Mouse (Mus musculus): ENCODE results near the gene Ifna5. TPM values are rescaled to one million over a fixed set of nuclear protein-coding genes. Genes with fewer than 3 reads are reported as not detected.
A peak's percentile ranks its signal among the peaks of the same experiment; 100 is the strongest.
"Not testable (repeated sequence)": the region's sequence is repeated elsewhere in the genome, so short reads cannot be mapped to it uniquely, and the experiment has no call there.

Gene Ifna5
- polyA plus RNA-seq (2017; shearing (Covaris generic)), result not detected

- ATAC-seq, result not testable (repeated sequence)
These were observed at the start of gene Ifna5 for GRCm38 (mm10) chr4:88835225-88835624. Gene Ifna5, plus strand, starts transcription at chr4:88835525.

- not testable (repeated sequence) for ATAC-seq
These were observed 46.9 kb upstream of the Ifna5 start, which contains the start of gene Gm13277 for GRCm38 (mm10) chr4:88788402-88788801. Gene Gm13277, plus strand, starts transcription at chr4:88788632.

GRCm38 (mm10) chr4:88791250-88791649 lies 44.1 kb upstream of the Ifna5 start, which contains the start of gene Gm13278:
Gene Gm13278, plus strand, starts transcription at chr4:88791550.
- ATAC-seq, result not testable (repeated sequence)

- ATAC-seq, result not testable (repeated sequence)
These were observed 41.2 kb upstream of the Ifna5 start, which contains the start of gene Gm13275 for GRCm38 (mm10) chr4:88793936-88794675. Gene Gm13275, plus strand, starts transcription at chr4:88794487.

GRCm38 (mm10) chr4:88797097-88797496 lies 38.2 kb upstream of the Ifna5 start, which contains the start of gene Gm13279:
Gene Gm13279, plus strand, starts transcription at chr4:88797397.
- not testable (repeated sequence) for ATAC-seq

- ATAC-seq, result not testable (repeated sequence)
These were observed 36.0 kb upstream of the Ifna5 start, which contains the start of gene Gm13285 for GRCm38 (mm10) chr4:88799365-88799764. Gene Gm13285, plus strand, starts transcription at chr4:88799665.

- ATAC-seq, result not testable (repeated sequence)
These were observed 32.4 kb upstream of the Ifna5 start, which contains the start of gene Gm13287 for GRCm38 (mm10) chr4:88802954-88803353. Gene Gm13287, plus strand, starts transcription at chr4:88803254.

GRCm38 (mm10) chr4:88805231-88805630 lies 30.1 kb upstream of the Ifna5 start, which contains the start of gene Gm13288:
Gene Gm13288, plus strand, starts transcription at chr4:88805531.
- ATAC-seq, result not testable (repeated sequence)

GRCm38 (mm10) chr4:88805761-88806160 lies 29.6 kb upstream of the Ifna5 start:
- not testable (repeated sequence) for ATAC-seq

- no peak for ATAC-seq
These were observed 19.4 kb upstream of the Ifna5 start, which contains the start of gene Ifna7 for GRCm38 (mm10) chr4:88815928-88816327. Gene Ifna7, plus strand, starts transcription at chr4:88816228.

- no peak for ATAC-seq
These were observed 15.7 kb upstream of the Ifna5 start, which contains the start of gene Ifna11 for GRCm38 (mm10) chr4:88819659-88820058. Gene Ifna11, plus strand, starts transcription at chr4:88819959.

- peak; percentile 49 for ATAC-seq
These were observed 12.3 kb upstream of the Ifna5 start for GRCm38 (mm10) chr4:88822995-88823394.

GRCm38 (mm10) chr4:88827116-88827515 lies 8.2 kb upstream of the Ifna5 start, which contains the start of gene Ifna6:
Gene Ifna6, plus strand, starts transcription at chr4:88827416.
- not testable (repeated sequence) for ATAC-seq

- ATAC-seq, result peak; percentile 63
These were observed 4.8 kb upstream of the Ifna5 start for GRCm38 (mm10) chr4:88830523-88830922.

- ATAC-seq, result peak; percentile 76
These were observed 3.5 kb downstream of the Ifna5 start for GRCm38 (mm10) chr4:88838828-88839227.

GRCm38 (mm10) chr4:88840058-88840457 lies 4.7 kb downstream of the Ifna5 start:
- no peak for ATAC-seq

- ATAC-seq, result no peak
These were observed 6.2 kb downstream of the Ifna5 start, which contains the start of gene Ifna4 for GRCm38 (mm10) chr4:88841438-88841911. Gene Ifna4, plus strand, starts transcription at chr4:88841861.

- peak; percentile 52 for ATAC-seq
These were observed 10.0 kb downstream of the Ifna5 start for GRCm38 (mm10) chr4:88845334-88845733.

- ATAC-seq, result no peak
These were observed 14.4 kb downstream of the Ifna5 start, which contains the start of gene Ifna1 for GRCm38 (mm10) chr4:88849698-88850097. Gene Ifna1, plus strand, starts transcription at chr4:88850087.

GRCm38 (mm10) chr4:88851026-88851763 lies 15.9 kb downstream of the Ifna5 start:
- no peak for ATAC-seq

GRCm38 (mm10) chr4:88859214-88859613 lies 23.9 kb downstream of the Ifna5 start:
- no peak for ATAC-seq

- no peak for ATAC-seq
These were observed 28.0 kb downstream of the Ifna5 start for GRCm38 (mm10) chr4:88863309-88863708.
